Mouse (Mus musculus) heart, embryonic 16.5 days (tissue): ENCODE results near the gene Rgl1. TPM values are rescaled to one million over a fixed set of nuclear protein-coding genes. Genes with fewer than 3 reads are reported as not detected.

Source experiments
- ATAC-seq: fragments of 200-750 bp; cut with Nextera tagmentation; replicated peaks from 2 replicates; pipeline ENCODE4 v1.8.0; 2017; ENCODE audit warnings: moderate number of reproducible peaks; ENCODE audit not compliant: insufficient read depth, low FRiP score; ENCODE audit errors: extremely low read depth
- H3K27ac ChIP-seq: fragments of 300-500 bp; sonication (generic); 2 replicates; pipeline ENCODE4 v1.5.1; 2014; ENCODE audit warnings: mild to moderate bottlenecking, low read length, control low read depth, moderate library complexity
- H3K27me3 ChIP-seq: fragments of 300-500 bp; sonication (generic); 2 replicates; pipeline ENCODE4 v1.6.1; 2014; ENCODE audit warnings: low read length, mixed read lengths; ENCODE audit not compliant: control insufficient read depth, insufficient read depth
- H3K36me3 ChIP-seq: fragments of 300-500 bp; sonication (generic); 2 replicates; pipeline ENCODE4 v1.6.1; 2014; ENCODE audit not compliant: control insufficient read depth, insufficient read depth
- H3K4me1 ChIP-seq: fragments of 300-500 bp; sonication (generic); 2 replicates; pipeline ENCODE4 v1.6.1; 2014; ENCODE audit warnings: low read length, mixed read lengths; ENCODE audit not compliant: control insufficient read depth, insufficient read depth
- H3K4me2 ChIP-seq: fragments of 300-500 bp; sonication (generic); 2 replicates; pipeline ENCODE4 v1.6.1; 2014; ENCODE audit warnings: low read depth, mild to moderate bottlenecking, control low read depth, low read length
- H3K4me3 ChIP-seq: fragments of 300-500 bp; sonication (generic); 2 replicates; pipeline ENCODE4 v1.5.1; 2014; ENCODE audit warnings: mild to moderate bottlenecking, control low read depth, low read length
- H3K9ac ChIP-seq: fragments of 300-500 bp; sonication (generic); 2 replicates; pipeline ENCODE4 v1.6.1; 2014; ENCODE audit warnings: low read length, control low read depth
- H3K9me3 ChIP-seq: fragments of 300-500 bp; sonication (generic); replicated peaks from 2 replicates; pipeline ENCODE4 v1.6.1; 2016; ENCODE audit warnings: low read length; ENCODE audit not compliant: control insufficient read depth
- WGBS: fragments of 180-500 bp; shearing (Covaris S2); extraction: QIAGEN DNeasy Blood & Tissue Kit; methylation state at CpG from one replicate; pipeline ENCODE4 v1.1.7; 2014; 5-methylcytosine and 5-hydroxymethylcytosine counted together
- polyA plus RNA-seq: library from polyadenylated mRNA; unstranded; fragments of >200 nt; fragmentation: Nextera tagmentation; extraction: Ambion mirVana; gene quantifications from 2 replicates; pipeline ENCODE4 v1.2.1, GENCODE M21; 2015

The Rgl1 gene
- polyA plus RNA-seq, 1 experiment from 2014 or later = 61.0 TPM

DNA sequence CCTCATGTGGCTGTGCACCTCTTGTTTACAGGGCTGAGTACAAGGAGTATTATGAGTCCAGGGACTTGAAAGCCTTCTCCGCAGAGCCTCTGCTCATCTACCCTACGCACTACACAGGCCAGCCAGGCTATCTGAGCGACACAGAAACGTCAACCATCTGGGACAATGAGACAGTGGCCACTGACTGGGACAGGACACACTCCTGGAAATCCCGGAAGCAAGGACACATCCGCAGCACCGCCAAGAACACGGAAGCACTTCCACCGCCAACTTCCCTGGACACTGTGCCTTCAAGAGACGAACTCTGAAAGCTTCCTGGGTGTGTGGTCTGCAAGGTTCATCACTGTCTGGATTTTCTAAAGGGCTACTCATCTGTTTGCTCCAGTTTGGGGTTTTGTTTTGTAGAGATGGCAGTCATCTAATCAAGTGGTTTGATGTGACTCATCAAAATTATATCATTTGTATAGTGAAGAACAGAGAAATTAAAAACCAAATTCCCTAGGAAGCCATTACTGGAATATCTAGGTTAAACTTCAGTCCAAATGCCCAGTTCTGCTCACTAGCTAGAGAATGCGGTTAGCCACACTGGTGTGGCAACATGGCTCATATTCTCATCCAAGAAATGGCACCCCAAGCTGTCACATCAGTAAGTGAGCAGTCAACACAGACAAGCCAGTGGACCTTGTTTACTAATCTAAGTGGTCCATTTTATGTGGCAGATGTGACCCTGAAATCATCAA lies 257.5 kb downstream of the Rgl1 start:
- Histone ChIP-seq H3K36me3 (no peaks in the 10 kb centered on the region), H3K4me3 (no peak overlapping the region), H3K9ac (no peak overlapping the region), H3K4me2 (no peak overlapping the region), H3K27ac (no peak overlapping the region), H3K4me1 (no peaks in the 10 kb centered on the region), H3K9me3 (no peaks in the 10 kb centered on the region), H3K27me3 (no peaks in the 10 kb centered on the region)
- 91% methylated on average over 11 of the region's 11 CpGs for WGBS
- no peak for ATAC-seq

GRCm38 (mm10) chr1:152506726-152507125 lies 259.4 kb downstream of the Rgl1 start:
- WGBS = 91% methylated on average over 7 of the region's 7 CpGs

DNA sequence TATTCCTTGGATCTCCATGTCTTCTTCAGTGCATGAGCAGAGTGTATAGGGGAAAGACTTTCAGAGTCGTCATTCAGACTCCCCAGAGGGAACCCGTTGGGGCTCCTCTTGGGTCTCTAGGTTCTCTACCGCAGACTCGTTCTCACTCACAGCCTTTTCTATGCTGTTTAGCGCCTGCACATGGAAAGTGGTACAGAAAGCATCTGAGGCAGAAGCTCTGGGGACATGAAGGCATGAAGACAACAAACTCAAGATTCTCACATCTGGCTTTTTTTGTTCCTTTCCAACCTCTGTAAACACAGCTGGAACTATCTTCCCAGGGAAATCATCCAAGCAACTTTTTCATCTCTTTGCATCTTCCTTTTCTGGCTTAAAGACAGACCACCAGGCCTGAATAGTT lies 260.0 kb downstream of the Rgl1 start:
- Histone ChIP-seq H3K9ac (no peak overlapping the region), H3K4me2 (no peak overlapping the region), H3K36me3 (no peaks in the 10 kb centered on the region), H3K4me1 (no peaks in the 10 kb centered on the region), H3K4me3 (no peak overlapping the region), H3K27ac (no peak overlapping the region), H3K27me3 (no peaks in the 10 kb centered on the region), H3K9me3 (no peaks in the 10 kb centered on the region)
- WGBS = 88% methylated on average over 5 of the region's 5 CpGs
- ATAC-seq = no peak

More at GRCm38 (mm10) chr1:152506726-152507125, 259.4 kb downstream of the Rgl1 start:
- H3K9ac ChIP-seq = no peak overlapping the region
- no peaks in the 10 kb centered on the region for H3K27me3 ChIP-seq
- no peak overlapping the region for H3K4me3 ChIP-seq
- H3K27ac ChIP-seq = no peak overlapping the region
- H3K9me3 ChIP-seq = no peaks in the 10 kb centered on the region
- no peaks in the 10 kb centered on the region for H3K36me3 ChIP-seq
- H3K4me2 ChIP-seq = no peak overlapping the region
- no peaks in the 10 kb centered on the region for H3K4me1 ChIP-seq
- no peak for ATAC-seq

DNA sequence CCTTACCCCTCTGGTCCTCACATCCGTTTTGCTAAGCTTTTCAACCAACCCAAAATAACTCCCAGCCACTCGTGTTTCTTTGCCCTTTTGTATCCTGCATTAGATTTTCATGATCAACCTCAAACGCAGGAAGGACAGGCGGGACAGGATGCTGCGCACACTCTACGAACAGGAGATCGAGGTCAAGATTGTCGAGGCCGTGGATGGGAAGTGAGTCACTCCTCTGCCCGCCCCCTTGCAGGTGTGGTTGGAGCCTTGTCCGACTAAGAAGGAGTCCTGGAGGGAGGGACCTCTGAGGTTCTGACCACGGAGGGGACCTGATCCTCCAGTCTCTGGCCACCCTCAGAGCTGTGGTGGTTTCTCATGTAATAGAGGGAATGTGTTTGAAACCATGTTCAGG lies 266.3 kb downstream of the Rgl1 start:
- WGBS = 65% methylated on average over 12 of the region's 12 CpGs
- Histone ChIP-seq H3K9me3 (no peaks in the 10 kb centered on the region), H3K4me3 (no peak overlapping the region), H3K4me2 (no peak overlapping the region), H3K27me3 (no peaks in the 10 kb centered on the region), H3K27ac (no peak overlapping the region), H3K36me3 (no peaks in the 10 kb centered on the region), H3K4me1 (peaks cover 4% of the 10 kb centered on the region; the same call in 1 of the 2 replicates), H3K9ac (no peak overlapping the region)
- no peak for ATAC-seq

GRCm38 (mm10) chr1:152497581-152497980 lies 268.6 kb downstream of the Rgl1 start:
- Histone ChIP-seq H3K27ac (peak overlapping the region; percentile 55), H3K4me1 (peaks cover 4% of the 10 kb centered on the region; the same call in 1 of the 2 replicates), H3K9me3 (no peaks in the 10 kb centered on the region), H3K9ac (no peak overlapping the region), H3K36me3 (no peaks in the 10 kb centered on the region), H3K4me2 (peak overlapping the region; percentile 38), H3K27me3 (no peaks in the 10 kb centered on the region), H3K4me3 (peak overlapping the region; percentile 13; the same call in 1 of the 2 replicates)
- WGBS = 43% methylated on average over 11 of the region's 11 CpGs
- ATAC-seq = no peak; the same call in 1 of the 2 replicates

DNA sequence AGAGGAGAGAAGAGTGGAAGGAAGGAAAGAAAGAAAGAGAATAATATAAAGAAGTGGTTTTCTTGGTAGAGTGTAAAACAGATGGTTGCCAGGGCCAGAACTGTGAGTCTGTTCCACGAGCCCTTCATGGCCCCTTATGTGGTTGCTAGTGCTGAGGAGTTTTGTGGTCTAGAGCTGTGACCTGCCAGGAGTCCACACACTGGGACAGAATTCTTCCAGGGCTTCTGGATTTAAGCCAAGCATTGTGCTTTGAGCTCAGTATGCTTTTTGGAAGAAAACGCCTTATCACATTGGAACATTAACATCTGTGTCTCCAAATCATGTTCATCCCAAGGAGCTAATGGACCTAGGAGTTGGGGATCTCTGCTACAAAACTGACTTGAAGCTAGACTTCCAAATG lies 269.3 kb downstream of the Rgl1 start:
- H3K27ac ChIP-seq = peak overlapping the region; percentile 9; the same call in 1 of the 2 replicates

DNA sequence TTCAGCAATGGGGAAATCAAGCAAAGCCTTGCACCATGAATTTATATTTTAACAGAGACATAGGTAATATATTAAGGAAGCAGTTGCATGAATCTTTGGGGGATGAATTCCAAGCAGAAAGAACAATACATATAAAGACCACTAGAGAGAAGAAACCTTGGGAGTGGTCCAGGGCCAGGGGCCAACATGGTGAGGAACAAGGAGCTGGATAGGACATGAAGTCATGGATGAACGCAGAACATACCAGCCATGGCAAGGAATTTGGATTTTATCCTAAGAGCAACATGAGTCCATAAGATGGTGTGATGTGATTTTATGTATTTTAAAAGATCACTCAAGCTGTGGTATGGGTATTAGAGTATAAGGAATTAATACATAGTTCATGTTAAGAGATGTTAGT lies 273.9 kb downstream of the Rgl1 start:
- 81% methylated on average over 1 of the region's 1 CpGs for WGBS
- Histone ChIP-seq H3K27ac (no peak overlapping the region), H3K4me1 (peaks cover 1% of the 10 kb centered on the region; the same call in 1 of the 2 replicates), H3K9ac (no peak overlapping the region), H3K9me3 (no peaks in the 10 kb centered on the region), H3K4me2 (no peak overlapping the region), H3K36me3 (no peaks in the 10 kb centered on the region), H3K4me3 (no peak overlapping the region), H3K27me3 (no peaks in the 10 kb centered on the region)
- no peak for ATAC-seq

More for the DNA sequence above, 269.3 kb downstream of the Rgl1 start:
- Histone ChIP-seq H3K4me1 (peaks cover 4% of the 10 kb centered on the region; the same call in 1 of the 2 replicates), H3K27me3 (no peaks in the 10 kb centered on the region), H3K4me3 (no peak overlapping the region), H3K4me2 (no peak overlapping the region), H3K9ac (no peak overlapping the region), H3K36me3 (no peaks in the 10 kb centered on the region), H3K9me3 (no peaks in the 10 kb centered on the region)
- no peak; the same call in 1 of the 2 replicates for ATAC-seq
- WGBS = 53% methylated on average over 2 of the region's 2 CpGs

- H3K27me3 ChIP-seq = no peaks in the 10 kb centered on the region
- 91% methylated on average over 1 of the region's 1 CpGs for WGBS
- no peak for ATAC-seq
Measured at GRCm38 (mm10) chr1:152490842-152491241, 275.3 kb downstream of the Rgl1 start.

GRCm38 (mm10) chr1:152476126-152476525 lies 290.0 kb downstream of the Rgl1 start:
- Histone ChIP-seq H3K4me3 (no peak overlapping the region), H3K4me2 (no peak overlapping the region), H3K9ac (no peak overlapping the region), H3K27me3 (no peaks in the 10 kb centered on the region), H3K9me3 (no peaks in the 10 kb centered on the region), H3K27ac (no peak overlapping the region), H3K36me3 (no peaks in the 10 kb centered on the region), H3K4me1 (no peaks in the 10 kb centered on the region)
- 62% methylated on average over 4 of the region's 4 CpGs for WGBS
- no peak for ATAC-seq

More at GRCm38 (mm10) chr1:152490842-152491241, 275.3 kb downstream of the Rgl1 start:
- Histone ChIP-seq H3K9ac (no peak overlapping the region), H3K4me2 (no peak overlapping the region), H3K36me3 (no peaks in the 10 kb centered on the region), H3K4me3 (no peak overlapping the region), H3K27ac (no peak overlapping the region), H3K4me1 (no peaks in the 10 kb centered on the region), H3K9me3 (no peaks in the 10 kb centered on the region)
